Mouse (Mus musculus) cortical plate, adult 2 months (tissue): ENCODE measurements around the gene D8Ertd738e.

Source experiments
- CTCF ChIP-seq: fragments of 200-500 bp; IDR thresholded peaks from 2 replicates; pipeline ENCODE4 v1.5.1; 2011; ENCODE audit warnings: mild to moderate bottlenecking, control low read depth, low read length; ENCODE audit not compliant: insufficient read depth; ENCODE audit errors: extremely low read depth
- POLR2A ChIP-seq: fragments of 200-500 bp; IDR thresholded peaks from 2 replicates; pipeline ENCODE4 v1.6.1; 2011; ENCODE audit warnings: mild to moderate bottlenecking, low read length, control low read depth; ENCODE audit not compliant: insufficient read depth; ENCODE audit errors: extremely low read depth

DNA sequence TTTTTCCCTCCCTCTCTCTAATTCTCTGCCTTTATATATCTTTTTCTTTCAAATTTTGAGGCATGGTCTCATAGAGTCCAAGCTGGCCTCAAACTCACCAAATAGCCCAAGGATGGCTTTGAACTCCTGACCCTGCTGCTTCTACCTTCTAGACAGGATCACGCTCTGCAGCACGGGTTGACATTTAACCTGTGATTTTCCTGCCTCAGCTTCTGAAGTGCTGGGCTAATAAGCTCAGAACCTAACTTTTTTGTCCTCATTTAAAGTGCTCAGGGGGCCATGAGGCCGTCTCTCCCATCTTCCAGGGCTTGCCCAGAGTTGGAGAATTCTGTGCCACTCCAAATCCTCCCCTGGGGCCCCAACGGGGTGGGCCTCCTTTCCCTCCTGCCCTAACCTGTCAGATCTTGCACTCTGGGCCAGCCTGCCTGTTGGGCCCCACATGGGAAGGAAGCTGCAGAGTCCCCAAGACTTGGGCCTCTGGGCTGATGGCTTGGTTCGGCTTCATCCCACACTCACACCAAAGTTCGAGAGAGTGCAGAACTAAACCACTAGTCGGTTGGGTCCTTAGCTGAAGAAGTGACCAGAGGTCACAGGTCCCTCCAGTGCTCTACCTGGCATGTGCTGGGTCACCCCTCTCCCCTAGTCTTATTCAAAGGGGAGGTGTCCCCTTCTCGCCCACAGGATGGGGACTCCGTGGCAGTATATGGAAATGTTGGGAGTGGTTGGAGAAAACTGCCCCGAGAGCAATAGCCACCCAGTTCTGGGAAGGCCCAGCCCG, 50.0 kb downstream of the D8Ertd738e start:
- TF ChIP-seq CTCF (no peak), POLR2A (no peak)
